Mouse (Mus musculus) v-Abl transformed pro-B cells (cell line): ENCODE data around the gene Inpp5d.

Experiments used
- in situ Hi-C, 2 experiments: fragments of 400-800 bp; cut with MboI; formaldehyde crosslinking; loops; one replicate each; pipeline ENCODE4 v1.15.1; 2025; ENCODE audit not compliant: unreplicated experiment in 2 of 2

Gene Inpp5d

GRCm38 (mm10) chr1:87621858-87622279 is 1.8 kb downstream of the Inpp5d start:
- in situ Hi-C loops = loop anchor here (5.0 kb wide), 2 partner anchors 35 to 40 kb away; no protein-coding TSS in a partner anchor

- in situ Hi-C loops = loop anchor here (5.0 kb wide), 2 partner anchors 33 to 38 kb away; no protein-coding TSS in a partner anchor
Observed at GRCm38 (mm10) chr1:87623977-87624666, 4.0 kb downstream of the Inpp5d start.

- in situ Hi-C loops = loop anchor here (5.0 to 25.0 kb wide), 3 partner anchors 32 to 1138 kb away; no protein-coding TSS in a partner anchor
Observed at GRCm38 (mm10) chr1:87624826-87625225, 4.7 kb downstream of the Inpp5d start.

GRCm38 (mm10) chr1:87625254-87626025 is 5.3 kb downstream of the Inpp5d start:
- in situ Hi-C loops = loop anchor here in 1 of 2 experiments (25.0 kb wide), 1 partner anchor 1138 kb away; no protein-coding TSS in a partner anchor

GRCm38 (mm10) chr1:87626344-87626743 is 6.2 kb downstream of the Inpp5d start:
- in situ Hi-C loops = loop anchor here in 1 of 2 experiments (25.0 kb wide), 1 partner anchor 1139 kb away; no protein-coding TSS in a partner anchor

- in situ Hi-C loops = loop anchor here in 1 of 2 experiments (25.0 kb wide), 1 partner anchor 1141 kb away; no protein-coding TSS in a partner anchor
Observed at GRCm38 (mm10) chr1:87628085-87628484, 8.0 kb downstream of the Inpp5d start.

DNA sequence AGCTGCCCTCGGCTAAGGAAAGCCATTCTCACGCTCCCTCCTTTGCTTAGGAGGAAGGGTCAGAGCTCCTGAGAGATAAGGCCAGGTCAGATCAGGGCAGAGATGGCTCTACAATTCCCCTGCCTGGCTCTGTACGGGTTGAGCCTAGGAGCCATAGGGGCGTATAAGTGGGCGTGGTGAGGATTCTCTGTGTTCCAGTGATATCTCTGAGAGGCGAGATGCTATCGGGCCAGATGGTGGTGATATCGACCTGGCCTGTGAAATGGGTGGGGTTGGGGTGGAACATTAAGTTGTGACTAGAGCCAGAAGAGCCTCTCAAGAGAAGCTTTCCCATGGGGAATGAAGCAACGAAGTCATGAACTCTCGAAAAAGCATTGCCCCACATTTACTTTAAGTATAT is 11.5 kb downstream of the Inpp5d start:
- in situ Hi-C loops = loop anchor here in 1 of 2 experiments (25.0 kb wide), 1 partner anchor 1144 kb away; no protein-coding TSS in a partner anchor

DNA sequence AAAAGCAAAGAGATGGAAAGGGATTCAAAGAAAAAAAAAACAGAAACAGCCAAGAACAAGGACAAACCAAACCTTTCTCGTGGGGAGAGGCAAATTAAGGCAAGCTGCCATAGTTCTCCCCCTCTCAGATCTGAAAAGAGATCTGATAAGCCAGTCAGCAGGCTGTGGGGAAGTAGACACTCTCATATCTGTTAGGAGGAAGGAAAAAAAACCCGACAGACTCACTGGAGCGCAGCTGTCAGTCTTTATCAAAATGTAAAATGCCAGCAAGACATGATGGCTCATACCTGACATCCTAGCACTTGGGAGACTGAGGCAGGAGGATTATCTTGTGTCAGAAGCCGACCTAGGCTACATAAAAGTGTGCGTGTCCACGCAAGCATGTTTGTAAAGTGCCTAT is 12.1 kb downstream of the Inpp5d start:
- in situ Hi-C loops = loop anchor here in 1 of 2 experiments (25.0 kb wide), 1 partner anchor 1145 kb away; no protein-coding TSS in a partner anchor

DNA sequence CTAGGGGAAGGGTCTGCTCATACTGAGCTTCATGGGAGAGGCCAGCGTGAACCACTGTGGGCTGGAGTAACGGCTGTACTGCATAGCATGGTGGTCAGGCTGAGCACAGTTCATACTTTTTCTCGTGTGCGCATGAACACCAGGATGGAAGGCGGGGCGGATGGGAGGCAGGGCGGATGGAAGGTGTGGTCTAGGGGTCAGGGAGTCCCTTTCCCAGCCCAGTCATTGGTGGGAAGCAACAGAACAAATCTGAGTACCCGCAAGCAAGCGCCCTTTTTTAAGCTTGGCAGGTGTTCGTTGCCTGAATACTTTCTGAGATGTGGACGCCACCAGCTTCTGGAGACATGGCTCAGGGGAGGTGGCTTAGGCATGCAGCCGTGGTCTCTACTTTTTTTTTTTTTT is 16.6 kb downstream of the Inpp5d start:
- in situ Hi-C loops = loop anchor here in 1 of 2 experiments (25.0 kb wide), 1 partner anchor 1149 kb away; no protein-coding TSS in a partner anchor

- in situ Hi-C loops = loop anchor here in 1 of 2 experiments (25.0 kb wide), 1 partner anchor 1150 kb away; no protein-coding TSS in a partner anchor
Observed at GRCm38 (mm10) chr1:87637121-87637877, 17.2 kb downstream of the Inpp5d start.

DNA sequence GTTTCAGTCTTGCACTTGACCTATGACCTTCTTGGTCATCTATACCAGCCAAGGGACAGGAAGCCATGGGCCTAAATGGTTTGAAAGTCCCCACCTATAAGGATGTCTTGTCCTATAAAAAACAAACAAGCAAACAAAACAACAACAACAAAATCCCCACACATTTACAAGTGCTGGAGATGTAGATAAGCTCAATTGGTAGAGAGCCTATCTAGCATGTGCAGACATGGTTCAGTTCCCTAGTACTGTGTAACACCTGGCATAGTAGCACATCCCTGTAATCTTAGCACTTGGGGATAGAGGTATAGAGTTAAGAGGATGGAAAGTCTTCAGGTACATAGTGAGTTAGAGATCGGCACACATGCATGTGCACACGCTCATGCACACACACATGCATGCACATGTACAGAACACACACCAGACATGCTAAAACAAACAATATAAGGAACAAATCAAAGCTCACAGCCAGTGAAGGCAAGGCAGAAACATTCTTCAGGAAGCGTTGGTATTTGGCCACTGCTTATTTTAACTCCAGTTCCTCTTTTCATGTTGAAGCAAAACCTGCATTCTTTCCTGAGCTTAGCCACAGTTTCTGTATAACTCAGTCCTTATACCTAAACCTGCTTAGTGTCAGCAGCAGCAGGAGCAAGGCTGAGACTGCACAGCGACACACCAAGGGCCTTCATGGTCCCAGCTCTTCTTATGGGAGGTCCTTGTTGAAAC is 17.9 kb downstream of the Inpp5d start:
- in situ Hi-C loops = loop anchor here in 1 of 2 experiments (25.0 kb wide), 1 partner anchor 1151 kb away; no protein-coding TSS in a partner anchor

DNA sequence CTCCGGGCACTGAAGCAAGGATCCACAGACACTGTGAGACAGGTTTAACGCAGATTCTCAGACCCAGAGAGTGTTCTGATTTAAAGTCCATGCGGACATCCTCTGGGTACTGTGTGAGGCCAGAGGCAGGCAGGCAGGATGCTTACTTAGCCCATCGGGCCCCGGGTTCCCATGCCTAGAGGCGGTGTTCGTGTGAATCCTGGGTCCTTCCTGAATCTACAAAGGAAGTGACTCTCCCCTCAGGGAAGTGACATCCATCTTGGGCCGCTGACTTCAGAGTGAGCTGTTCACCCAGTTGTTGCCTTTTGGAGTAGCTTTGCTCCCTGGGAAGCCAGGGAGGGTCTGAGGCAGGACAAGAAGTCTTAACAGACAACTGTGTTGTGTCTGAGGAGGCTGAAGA is 19.6 kb downstream of the Inpp5d start:
- in situ Hi-C loops = loop anchor here in 1 of 2 experiments (25.0 kb wide), 1 partner anchor 1152 kb away; no protein-coding TSS in a partner anchor

DNA sequence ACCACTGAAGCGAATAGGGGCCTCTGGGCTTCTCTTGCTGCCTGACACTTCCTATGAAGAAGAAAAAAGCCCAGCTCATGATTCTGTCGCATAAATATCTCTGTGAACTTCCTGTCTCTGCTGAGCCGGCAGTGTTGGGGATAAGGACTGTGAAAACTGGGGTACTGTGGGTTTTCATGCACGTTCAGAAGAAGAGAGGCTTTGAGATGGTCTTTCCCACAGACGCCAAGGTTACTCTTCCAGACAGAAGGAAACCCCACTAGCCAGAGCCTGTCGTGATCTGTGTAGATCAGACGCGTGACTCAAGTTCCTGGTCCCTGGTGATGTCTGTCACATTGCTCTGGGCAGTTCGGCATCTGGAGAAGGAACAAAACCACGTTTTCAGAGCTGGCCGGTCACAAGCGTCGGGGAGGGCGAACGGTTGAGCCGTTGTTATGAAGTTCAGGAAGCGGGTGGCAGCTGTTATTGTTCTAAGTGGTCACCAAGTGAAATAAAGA is 20.1 kb downstream of the Inpp5d start:
- in situ Hi-C loops = loop anchor here in 1 of 2 experiments (25.0 kb wide), 1 partner anchor 1153 kb away; no protein-coding TSS in a partner anchor

DNA sequence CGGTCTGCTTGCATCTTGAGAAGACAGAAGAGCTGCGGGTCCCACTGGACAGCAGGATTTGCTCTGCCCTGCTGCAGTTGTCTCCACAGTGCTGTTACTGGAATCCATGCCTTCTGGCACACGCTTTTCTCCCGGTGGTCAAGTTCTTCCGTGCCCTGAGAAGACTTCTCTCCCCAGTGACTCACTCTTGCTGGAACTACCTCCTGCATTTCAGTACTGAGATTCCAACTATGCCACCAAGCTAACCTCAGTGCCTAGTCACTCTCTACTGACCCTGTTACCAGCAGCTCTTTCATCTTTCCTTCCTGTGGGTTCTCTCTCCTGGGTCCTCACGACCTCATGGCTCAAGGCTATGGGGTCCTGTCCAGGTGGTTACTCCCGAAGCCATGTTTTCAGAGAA is 22.9 kb downstream of the Inpp5d start:
- in situ Hi-C loops = loop anchor here in 1 of 2 experiments (25.0 kb wide), 1 partner anchor 1156 kb away; no protein-coding TSS in a partner anchor

- in situ Hi-C loops = loop anchor here in 1 of 2 experiments (25.0 kb wide), 1 partner anchor 1158 kb away; no protein-coding TSS in a partner anchor
Observed at GRCm38 (mm10) chr1:87645041-87645440, 24.9 kb downstream of the Inpp5d start.

DNA sequence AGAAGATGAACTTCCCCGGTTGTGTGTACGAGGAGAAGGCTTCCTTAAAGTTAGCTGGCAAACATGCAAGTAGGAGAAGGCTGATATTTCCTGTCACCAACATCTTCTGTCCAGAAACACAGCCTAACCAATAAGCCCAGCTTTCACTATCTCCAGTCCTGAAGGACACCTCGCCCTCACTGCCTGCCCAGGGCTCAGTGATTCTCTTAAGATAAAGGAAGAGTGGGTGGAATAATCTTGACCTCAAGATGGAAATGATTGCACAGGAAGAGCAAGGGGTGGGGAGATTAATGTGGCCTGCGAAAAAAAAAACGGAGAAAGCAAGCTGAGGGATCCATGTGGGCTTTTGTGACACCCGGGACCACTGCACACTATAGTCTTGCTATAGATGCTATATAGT is 25.6 kb downstream of the Inpp5d start:
- in situ Hi-C loops = loop anchor here in 1 of 2 experiments (25.0 kb wide), 1 partner anchor 1158 kb away; no protein-coding TSS in a partner anchor

DNA sequence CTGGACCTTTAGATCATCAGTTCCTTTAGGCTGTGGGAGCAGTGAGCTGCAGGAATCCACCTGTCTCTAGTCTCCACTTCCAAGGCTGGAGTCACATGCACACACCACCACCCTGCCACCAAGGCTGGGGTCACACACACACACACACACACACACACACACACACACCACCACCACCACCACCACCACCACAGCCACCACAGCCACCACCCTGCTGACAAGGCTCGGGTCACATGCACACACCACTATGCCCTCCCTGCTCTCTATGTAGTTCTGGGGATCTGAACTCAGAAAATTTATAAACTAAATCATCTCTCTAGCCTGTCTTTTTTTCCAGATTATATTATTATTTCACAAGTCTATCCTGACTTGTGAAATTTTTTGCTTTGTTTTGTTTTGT is 27.7 kb downstream of the Inpp5d start:
- in situ Hi-C loops = loop anchor here in 1 of 2 experiments (25.0 kb wide), 1 partner anchor 1161 kb away; no protein-coding TSS in a partner anchor

DNA sequence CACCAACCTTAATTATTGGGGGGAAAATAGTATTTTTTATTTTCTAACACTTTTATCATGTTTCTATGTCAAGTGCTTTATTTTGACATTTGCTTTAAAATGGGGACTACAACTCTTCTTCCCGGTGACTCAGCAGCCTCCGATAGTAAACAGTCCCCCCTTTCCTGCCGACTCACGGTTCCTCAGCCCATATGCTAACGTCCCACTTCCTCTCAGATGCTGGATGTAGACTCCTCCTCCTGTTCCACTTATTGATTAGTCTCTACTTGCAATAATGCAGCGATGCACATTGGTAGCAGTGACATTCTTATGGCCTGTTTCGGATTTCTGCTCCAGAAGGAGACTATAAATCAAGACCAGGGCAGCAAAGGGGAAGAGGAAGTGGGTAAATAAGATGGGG is 28.5 kb downstream of the Inpp5d start:
- in situ Hi-C loops = loop anchor here in 1 of 2 experiments (25.0 kb wide), 1 partner anchor 1161 kb away; no protein-coding TSS in a partner anchor
